Mouse (Mus musculus) G1E (cell line): ENCODE measurements around the gene D8Ertd738e.

Experiments
- CTCF ChIP-seq: IDR thresholded peaks from 2 replicates; pipeline ENCODE4 v1.5.1; 2012; ENCODE audit warnings: low read depth, low read length, inconsistent platforms, mixed read lengths
- GATA1 ChIP-seq: IDR thresholded peaks from 2 replicates; pipeline ENCODE4 v1.6.1; 2012; ENCODE audit warnings: borderline replicate concordance, low read length, inconsistent platforms, mixed read lengths
- GATA2 ChIP-seq: IDR thresholded peaks from 2 replicates; pipeline ENCODE4 v1.6.1; 2012; ENCODE audit warnings: low read depth, low read length, inconsistent platforms, borderline replicate concordance
- TAL1 ChIP-seq: conservative IDR thresholded peaks from 2 replicates; pipeline ENCODE4 v1.6.1; 2012; ENCODE audit warnings: low read depth, low read length, inconsistent platforms, mixed read lengths

DNA sequence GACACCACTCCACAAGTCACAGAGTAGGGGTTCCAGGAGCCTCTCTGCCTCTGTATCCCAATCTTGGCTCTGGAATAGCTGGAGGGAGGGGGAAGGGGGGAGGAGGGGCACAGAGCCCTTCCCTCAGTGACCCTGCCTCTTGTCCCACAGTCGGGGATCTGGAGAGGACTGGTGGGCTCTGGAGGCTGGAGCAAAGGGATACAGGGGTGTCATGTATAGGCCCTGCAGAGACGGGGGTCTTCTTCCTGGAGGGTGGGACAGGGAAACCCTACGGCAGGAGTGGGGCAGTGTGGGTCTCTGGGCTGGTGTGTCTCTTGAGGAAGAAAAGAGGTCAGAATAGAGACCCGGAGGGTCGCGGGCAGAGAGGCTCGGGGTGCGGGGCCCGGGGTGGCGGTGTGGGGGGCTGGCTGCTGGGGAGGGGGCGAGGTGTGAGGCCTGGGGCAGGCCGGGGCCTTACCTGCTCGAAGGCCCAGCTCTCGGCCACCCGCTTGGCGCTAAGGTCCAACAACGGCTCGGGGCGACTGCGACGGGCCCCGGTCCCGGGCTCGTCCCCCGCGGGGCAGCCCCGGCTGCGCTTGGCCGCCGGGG, 13.0 kb downstream of the D8Ertd738e start:
- TF ChIP-seq CTCF (no peak), GATA2 (no peak), GATA1 (no peak), TAL1 (no peak)
